Mouse (Mus musculus) small intestine, adult 2 months (tissue): Measurements from ENCODE around the gene Kirrel3.

Source experiments
- CTCF ChIP-seq: fragments of 200-500 bp; IDR thresholded peaks from 2 replicates; pipeline ENCODE4 v1.5.1; 2012; ENCODE audit warnings: low read depth, mild to moderate bottlenecking, control low read depth, inconsistent platforms, low read length, moderate library complexity, mixed read lengths; ENCODE audit not compliant: insufficient replicate concordance, insufficient read length; ENCODE audit errors: extremely low read depth
- POLR2A ChIP-seq: fragments of 200-500 bp; IDR thresholded peaks from 2 replicates; pipeline ENCODE4 v1.6.1; 2012; ENCODE audit warnings: low read depth, mild to moderate bottlenecking, control low read depth, inconsistent platforms, low read length, moderate library complexity

GRCm38 (mm10) chr9:34912996-34913395 lies 427.3 kb downstream of the Kirrel3 start:
- TF ChIP-seq CTCF (no peak), POLR2A (no peak)
